Mouse (Mus musculus): ENCODE measurements around the gene Aars2. TPM values are rescaled to one million over a fixed set of nuclear protein-coding genes. Genes with fewer than 3 reads are reported as not detected.

Aars2 gene
- total and polyA plus RNA-seq, 3 experiments = 14.4 to 63.5 (median 25.6) TPM

DNA sequence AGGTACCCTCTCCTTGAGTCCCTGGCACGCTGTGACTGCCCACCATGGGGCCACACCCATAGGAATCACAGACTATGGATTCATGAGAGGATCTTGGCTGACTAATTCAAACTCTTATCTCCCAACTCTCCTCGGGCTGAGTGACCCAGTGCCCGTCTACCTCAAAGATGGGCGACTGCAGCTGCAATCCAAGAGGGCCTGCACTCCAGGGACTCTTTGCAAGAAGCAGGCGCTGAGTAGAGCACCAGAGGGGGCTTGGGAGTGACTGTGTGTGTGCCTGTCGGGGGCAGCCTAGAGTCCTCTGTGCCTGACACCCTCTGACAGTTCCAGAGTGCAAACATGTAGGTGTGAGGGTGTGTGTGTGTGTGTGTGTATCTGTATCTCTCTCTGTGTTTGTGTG lies 35.5 kb downstream of the Aars2 start:
- peaks cover 2 to 7% of the 10 kb centered on the region in 2 experiments; a peak in 3 of 4 replicates for H3K27me3 ChIP-seq (ENCODE audit: control insufficient read depth in 1 of 2, insufficient read depth in 2 of 2, low read length in 2 of 2)
- H3K4me3 ChIP-seq (ENCODE audit: control insufficient read depth in 1 of 2, insufficient read depth in 1 of 2, low read depth in 2 of 2, low read length in 2 of 2) = no peak overlapping the region
- no peak for DNase-seq (ENCODE audit: low read depth, low spot score)
- TF ChIP-seq POLR2AphosphoS2 (IDR thresholded peaks at IDR 0.05; ENCODE audit: low read length) (no peak), SMC3 (IDR thresholded peaks at IDR 0.05; ENCODE audit: low read depth, low read length) (no peak), POLR2A (IDR thresholded peaks at IDR 0.05; ENCODE audit: control insufficient read depth in 1 of 2, insufficient read depth in 1 of 2, low read depth in 1 of 2, low read length in 2 of 2, poor library complexity in 1 of 2) (no peak), MYB (IDR thresholded peaks at IDR 0.05; ENCODE audit: low read depth, low read length) (no peak), ZNF384 (IDR thresholded peaks at IDR 0.05; ENCODE audit: low read depth, low read length) (no peak), NRF1 (IDR thresholded peaks at IDR 0.05; ENCODE audit: insufficient read depth, low read depth, low read length, poor library complexity, severe bottlenecking) (no peak), ZMIZ1 (IDR thresholded peaks at IDR 0.05; ENCODE audit: low read depth, low read length) (no peak), CTCF (IDR thresholded peaks at IDR 0.05 in 2 of 3, conservative IDR thresholded peaks at IDR 0.05 in 1 of 3; ENCODE audit: control insufficient read depth in 1 of 3, insufficient read depth in 1 of 3, low read depth in 2 of 3, low read length in 3 of 3, poor library complexity in 1 of 3, severe bottlenecking in 1 of 3) (no peak), GATA1 (IDR thresholded peaks at IDR 0.05; ENCODE audit: low read depth, low read length) (no peak), NELFE (IDR thresholded peaks at IDR 0.05; ENCODE audit: low read depth, low read length) (no peak), UBTF (IDR thresholded peaks at IDR 0.05; ENCODE audit: borderline replicate concordance, insufficient read depth, low read depth, low read length) (no peak)
- no peaks in the 10 kb centered on the region for H3K9me3 ChIP-seq (replicated peaks; ENCODE audit: insufficient read depth, low read length)
- no peak overlapping the region for H3K9ac ChIP-seq (ENCODE audit: control insufficient read depth, low read depth, low read length, poor library complexity, severe bottlenecking)
- H3K27ac ChIP-seq (ENCODE audit: control insufficient read depth, low read depth, low read length) = no peak overlapping the region
- no peaks in the 10 kb centered on the region for H3K36me3 ChIP-seq (ENCODE audit: control insufficient read depth in 1 of 2, insufficient read depth in 2 of 2, low read length in 2 of 2)
- H3K4me1 ChIP-seq (ENCODE audit: control insufficient read depth in 1 of 2, insufficient read depth in 2 of 2, low read length in 2 of 2) = no peaks in the 10 kb centered on the region
- H3K79me2 ChIP-seq (ENCODE audit: control insufficient read depth, insufficient read depth, low read length, poor library complexity) = no peaks in the 10 kb centered on the region

DNA sequence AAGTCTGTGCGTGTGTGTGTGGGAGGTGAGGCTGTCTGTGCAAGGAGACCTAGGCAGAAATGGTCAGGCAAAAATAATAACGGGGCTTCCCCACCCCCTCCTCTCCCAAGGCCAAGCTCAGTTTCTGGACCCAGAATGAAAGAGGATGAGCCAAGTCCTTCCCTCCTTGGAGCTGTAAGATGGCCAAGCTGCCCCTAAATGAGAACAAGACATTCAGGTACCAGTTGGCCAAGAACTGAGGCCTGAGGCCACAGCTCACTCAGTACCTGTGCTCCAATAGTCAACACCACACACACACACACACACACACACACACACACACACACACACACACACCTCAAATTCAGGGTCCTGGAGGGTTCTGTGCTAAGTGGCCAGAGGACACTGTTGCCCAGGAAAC lies 36.1 kb downstream of the Aars2 start:
- no peak for DNase-seq (ENCODE audit: low read depth, low spot score)
- TF ChIP-seq EP300 (IDR thresholded peaks at IDR 0.05; ENCODE audit: low read depth in 1 of 2, low read length in 2 of 2) (no peak), POLR2AphosphoS2 (IDR thresholded peaks at IDR 0.05; ENCODE audit: low read length) (no peak), MYC (IDR thresholded peaks at IDR 0.05; ENCODE audit: low read depth, low read length) (no peak), GATA1 (IDR thresholded peaks at IDR 0.05; ENCODE audit: low read depth, low read length) (no peak), BHLHE40 (IDR thresholded peaks at IDR 0.05; ENCODE audit: borderline replicate concordance, low read depth, low read length) (no peak), TAL1 (IDR thresholded peaks at IDR 0.05; ENCODE audit: low read length) (no peak), POLR2A (IDR thresholded peaks at IDR 0.05; ENCODE audit: control insufficient read depth in 1 of 2, insufficient read depth in 1 of 2, low read depth in 1 of 2, low read length in 2 of 2, poor library complexity in 1 of 2) (no peak), RCOR1 (IDR thresholded peaks at IDR 0.05; ENCODE audit: low read depth, low read length) (no peak), ZC3H11A (IDR thresholded peaks at IDR 0.05; ENCODE audit: low read depth, low read length) (no peak), NELFE (IDR thresholded peaks at IDR 0.05; ENCODE audit: low read depth, low read length) (no peak), ZNF384 (IDR thresholded peaks at IDR 0.05; ENCODE audit: low read depth, low read length) (no peak), ETS1 (IDR thresholded peaks at IDR 0.05; ENCODE audit: low read depth, low read length) (no peak), KAT2A (conservative IDR thresholded peaks at IDR 0.05; ENCODE audit: low read depth, low read length) (no peak), UBTF (IDR thresholded peaks at IDR 0.05; ENCODE audit: borderline replicate concordance, insufficient read depth, low read depth, low read length) (no peak), MYB (IDR thresholded peaks at IDR 0.05; ENCODE audit: low read depth, low read length) (no peak), MAFK (IDR thresholded peaks at IDR 0.05; ENCODE audit: borderline replicate concordance, low read depth, low read length) (no peak), JUND (IDR thresholded peaks at IDR 0.05; ENCODE audit: low read depth, low read length) (no peak)
- no peak overlapping the region for H3K9ac ChIP-seq (ENCODE audit: control insufficient read depth, low read depth, low read length, poor library complexity, severe bottlenecking)
- H3K79me2 ChIP-seq (ENCODE audit: control insufficient read depth, insufficient read depth, low read length, poor library complexity) = no peaks in the 10 kb centered on the region
- H3K4me3 ChIP-seq (ENCODE audit: control insufficient read depth in 1 of 2, insufficient read depth in 1 of 2, low read depth in 2 of 2, low read length in 2 of 2) = no peak overlapping the region
- no peaks in the 10 kb centered on the region for H3K4me1 ChIP-seq (ENCODE audit: control insufficient read depth in 1 of 2, insufficient read depth in 2 of 2, low read length in 2 of 2)
- H3K36me3 ChIP-seq (ENCODE audit: control insufficient read depth in 1 of 2, insufficient read depth in 2 of 2, low read length in 2 of 2) = no peaks in the 10 kb centered on the region
- H3K9me3 ChIP-seq (replicated peaks; ENCODE audit: insufficient read depth, low read length) = no peaks in the 10 kb centered on the region
- H3K27me3 ChIP-seq (ENCODE audit: control insufficient read depth in 1 of 2, insufficient read depth in 2 of 2, low read length in 2 of 2) = peaks cover 2 to 7% of the 10 kb centered on the region in 2 experiments; a peak in 3 of 4 replicates
- H3K27ac ChIP-seq (ENCODE audit: control insufficient read depth, low read depth, low read length) = no peak overlapping the region
